Mouse (Mus musculus): ENCODE measurements around the gene Otud3.

- no peak for TF ChIP-seq POLR2A (IDR thresholded peaks at IDR 0.05; ENCODE audit: low read depth, low read length)
- peak; percentile 99 for TF ChIP-seq CTCF (IDR thresholded peaks at IDR 0.05; ENCODE audit: extremely low read depth, insufficient read length, insufficient replicate concordance, low read depth, low read length)
Observed at GRCm38 (mm10) chr4:138922131-138922459, 8.3 kb upstream of the Otud3 start.
